11 mouse cellular contexts compared by ENCODE assay signal in genomic region chr1:91055744-91056143, GRCm38 (mm10). TPM values are rescaled to one million over a fixed set of nuclear protein-coding genes. Genes with fewer than 3 reads are reported as not detected.
DNase-seq lines count a peak whose midpoint lies in the region; ATAC-seq and TF ChIP-seq lines count a peak whose summit lies in the region.
"Had no signal": no experiment of that assay in that cellular context is flagged by ENCODE, and none has a peak within 500 bp of the region (broad histone marks: within the 10 kb centered on the region; RNA-seq: fewer than 3 reads in every experiment).

No protein-coding gene starts in this region.

- no peaks in the 10 kb centered on the region for H3K36me3 ChIP-seq in kidney, adult 2 months (ENCODE audit: control insufficient read depth, insufficient read depth, low read length)
- peaks cover 13% of the 10 kb centered on the region for H3K36me3 ChIP-seq in C2C12 (ENCODE audit: control insufficient read depth, insufficient read depth)
- no peaks in the 10 kb centered on the region for H3K36me3 ChIP-seq in liver, embryonic 15.5 days (replicated peaks)
- H3K36me3 ChIP-seq: midbrain, embryonic 10.5 days had no signal

- TF ChIP-seq CTCF in kidney, adult 2 months (conservative IDR thresholded peaks at IDR 0.05; ENCODE audit: insufficient read depth, insufficient read length, low read depth, low read length), result no peak
- no peak for TF ChIP-seq CTCF in C2C12 (IDR thresholded peaks at IDR 0.05; ENCODE audit: control insufficient read depth, insufficient read depth, insufficient read length)

- peak overlapping the region; percentile 41 for H3ac ChIP-seq in C2C12 (ENCODE audit: control insufficient read depth, insufficient read length, low read depth)

- peak overlapping the region; percentile 59; the same call in 1 of the 2 replicates for H3K27ac ChIP-seq in kidney, adult 2 months (ENCODE audit: insufficient read depth, low read depth, low read length)
- H3K27ac ChIP-seq in liver, embryonic 15.5 days (replicated peaks), result peak overlapping the region; percentile 80; the same call in 1 of the 2 replicates
- H3K27ac ChIP-seq: midbrain, embryonic 10.5 days had no signal

- peak; percentile 29 for DNase-seq in kidney, adult 2 months
- DNase-seq in kidney, adult 18-20 months, result no peak
- peak; percentile 45 for DNase-seq in Muller cell, postnatal 12 days (ENCODE audit: inconsistent ontology term)
- no peak for DNase-seq in adrenal gland, adult 2 months
- no peak for DNase-seq in left cerebral cortex, postnatal 25 days (ENCODE audit: low spot score in 2 of 2)
- DNase-seq in ovary, postnatal 36 days (ENCODE audit: low spot score), result no peak
- DNase-seq: right cerebral cortex, adult 18-20 months had no signal

- H3K9ac ChIP-seq in liver, embryonic 15.5 days, result no peak overlapping the region

- intact Hi-C loops in left cerebral cortex, postnatal 25 days (cut with DNase I), result no loop called here

- H3K9me3 ChIP-seq in liver, embryonic 15.5 days (replicated peaks), result no peaks in the 10 kb centered on the region
- H3K9me3 ChIP-seq: midbrain, embryonic 10.5 days had no signal

- WGBS in kidney, adult 2 months, result 58% methylated on average over 9 of the region's 9 CpGs
- 44% methylated on average over 9 of the region's 9 CpGs for WGBS in liver, embryonic 15.5 days (ENCODE audit: insufficient replicate concordance)

- ATAC-seq in liver, embryonic 15.5 days (ENCODE audit: insufficient read depth), result no peak
- ATAC-seq: Patski had no signal

- peaks cover 94% of the 10 kb centered on the region for H3K79me2 ChIP-seq in C2C12 (ENCODE audit: control insufficient read depth, insufficient read depth)

- peak overlapping the region; percentile 25 for H3K4me3 ChIP-seq in kidney, adult 2 months (ENCODE audit: insufficient read depth, low read depth, low read length)
- H3K4me3 ChIP-seq in C2C12 (ENCODE audit: insufficient read depth, poor library complexity, severe bottlenecking), result peak overlapping the region; percentile 84
- 0 out of 2 replicates have a peak overlapping the region, but pooled peaks have one; percentile 4 for H3K4me3 ChIP-seq in liver, embryonic 15.5 days (replicated peaks)
- H3K4me3 ChIP-seq: midbrain, embryonic 10.5 days had no signal

- H3K79me3 ChIP-seq in C2C12 (ENCODE audit: low read depth), result peaks cover 87% of the 10 kb centered on the region

- H3K4me2 ChIP-seq in liver, embryonic 15.5 days, result peak overlapping the region; percentile 78

- peaks cover 12% of the 10 kb centered on the region; the same call in 1 of the 2 replicates for H3K4me1 ChIP-seq in kidney, adult 2 months (ENCODE audit: control insufficient read depth, insufficient read depth, low read length)
- peaks cover 73% of the 10 kb centered on the region for H3K4me1 ChIP-seq in liver, embryonic 15.5 days (replicated peaks)

- H3K27me3 ChIP-seq in kidney, adult 2 months (replicated peaks; ENCODE audit: control insufficient read depth, insufficient read depth, low read length), result no peaks in the 10 kb centered on the region
- H3K27me3 ChIP-seq in C2C12 (ENCODE audit: control insufficient read depth, insufficient read depth, insufficient read length), result no peaks in the 10 kb centered on the region
- H3K27me3 ChIP-seq in liver, embryonic 15.5 days, result peaks cover 39% of the 10 kb centered on the region
- H3K27me3 ChIP-seq: Patski had no signal

- TF ChIP-seq POLR2A in kidney, adult 2 months (IDR thresholded peaks at IDR 0.05; ENCODE audit: low read depth, low read length), result no peak

TF ChIP-seq in C2C12, 6 proteins besides CTCF, POLR2A, EP300 and RAD21:
- TF ChIP-seq CEBPB (IDR thresholded peaks at IDR 0.05; ENCODE audit: low read depth) (no peak), MAX (IDR thresholded peaks at IDR 0.05) (peak; percentile 63)

RNA-seq across cellular contexts. Expression of gene Lrrfip1, which starts 57.2 kb away (rescaled TPM):
- polyA plus RNA-seq in kidney, adult 2 months (2012; rRNA removed), result 9.4 and 11.4 TPM in 2 replicates
- 74.1 TPM for polyA plus RNA-seq in C2C12 (2012; fragmentation: generic; extraction: Trizol)
- 14.9 and 16.7 TPM in 2 replicates for polyA plus RNA-seq in liver, embryonic 15.5 days (2015; fragmentation: Nextera tagmentation; extraction: Ambion mirVana)
- total RNA-seq in adrenal gland, adult 2 months (2021), result 10 to 100 TPM; 63.2 to 63.4 TPM
- polyA plus RNA-seq in adrenal gland, adult 2 months (2012; rRNA removed), result 9.2 and 9.4 TPM in 2 replicates
- 10 to 100 TPM; 66.9 to 68.0 TPM for total RNA-seq in left cerebral cortex, postnatal 25 days (2021)

Comparison
In these comparisons a context has a peak if more than half of its experiments do, and no peak if none do; other contexts are left out.
1. DNase-seq: peak in kidney, adult 2 months (single experiment) and Muller cell, postnatal 12 days (single experiment); none in kidney, adult 18-20 months (single experiment), adrenal gland, adult 2 months (single experiment), left cerebral cortex, postnatal 25 days (0 of 2) and ovary, postnatal 36 days (single experiment).
2. H3K4me3 ChIP-seq: peak in every context shown above with its lines; median percentile 84 in C2C12; 25 in kidney, adult 2 months; 4 in liver, embryonic 15.5 days.